Mouse (Mus musculus) megakaryocyte progenitor cell, adult 5-6 weeks (primary cell): ENCODE measurements around the gene Nosip. TPM values are rescaled to one million over a fixed set of nuclear protein-coding genes. Genes with fewer than 3 reads are reported as not detected.
A peak's percentile ranks its signal among the peaks of the same experiment; 100 is the strongest.
"Not testable (repeated sequence)": the region's sequence is repeated elsewhere in the genome, so short reads cannot be mapped to it uniquely, and the experiment has no call there.

ENCODE experiments used
- ATAC-seq: replicated peaks from 2 replicates; pipeline ENCODE4 v1.8.0; 2016; ENCODE audit warnings: mild to moderate bottlenecking, moderate TSS enrichment, inconsistent platforms; ENCODE audit not compliant: poor library complexity
- total RNA-seq, 2 experiments: library from RNA; stranded (forward) in 1 of 2; stranded (reverse) in 1 of 2; fragments of 157-497, 149-512 nt in 1 of 2; fragments of 200-1000 nt in 1 of 2; gene quantifications; 2 replicates each; pipeline versions ENCODE4 v1.2.3 to v1.2.4; 2015 to 2017

The Nosip gene
- total RNA-seq, 2 experiments from 2014 or later: 45.0 to 49.2 TPM

GRCm38 (mm10) chr7:45086084-45086483, 23.9 kb downstream of the Nosip start:
- no peak for ATAC-seq

- no peak for ATAC-seq
Measured at GRCm38 (mm10) chr7:45088597-45088996, 26.4 kb downstream of the Nosip start.

- ATAC-seq: peak; percentile 55
Measured at GRCm38 (mm10) chr7:45090251-45090977, 28.2 kb downstream of the Nosip start.

GRCm38 (mm10) chr7:45091001-45091990, 29.1 kb downstream of the Nosip start:
- ATAC-seq: peak; percentile 40

GRCm38 (mm10) chr7:45092048-45092447, 29.8 kb downstream of the Nosip start, which contains the start of gene Rcn3:
Gene Rcn3 (minus strand): TSS chr7:45092221.
- peak; percentile 87 for ATAC-seq

GRCm38 (mm10) chr7:45092828-45093515, 30.7 kb downstream of the Nosip start:
- no peak for ATAC-seq

GRCm38 (mm10) chr7:45093516-45093905, 31.3 kb downstream of the Nosip start:
- no peak for ATAC-seq

- ATAC-seq: no peak
Measured at GRCm38 (mm10) chr7:45094121-45094520, 31.9 kb downstream of the Nosip start.

- no peak for ATAC-seq
Measured at GRCm38 (mm10) chr7:45095367-45095766, 33.1 kb downstream of the Nosip start.

GRCm38 (mm10) chr7:45095965-45096364, 33.7 kb downstream of the Nosip start:
- not testable (repeated sequence) for ATAC-seq

- no peak for ATAC-seq
Measured at GRCm38 (mm10) chr7:45097479-45097878, 35.2 kb downstream of the Nosip start.

- peak; percentile 51; the same call in 1 of the 2 replicates for ATAC-seq
Measured at GRCm38 (mm10) chr7:45098541-45099240, 36.5 kb downstream of the Nosip start.

GRCm38 (mm10) chr7:45100046-45100445, 37.8 kb downstream of the Nosip start:
- ATAC-seq: no peak

GRCm38 (mm10) chr7:45102441-45102840, 40.2 kb downstream of the Nosip start:
- no peak for ATAC-seq

GRCm38 (mm10) chr7:45102940-45103585, 40.8 kb downstream of the Nosip start:
- no peak for ATAC-seq

- ATAC-seq: peak; percentile 92
Measured at GRCm38 (mm10) chr7:45103652-45104180, 41.5 kb downstream of the Nosip start, which contains the start of gene Fcgrt. Gene Fcgrt (minus strand): TSS chr7:45103851.

- no peak for ATAC-seq
Measured at GRCm38 (mm10) chr7:45104941-45105340, 42.7 kb downstream of the Nosip start.

GRCm38 (mm10) chr7:45105491-45105890, 43.3 kb downstream of the Nosip start:
- ATAC-seq: no peak

GRCm38 (mm10) chr7:45106441-45106840, 44.2 kb downstream of the Nosip start:
- ATAC-seq: no peak
